Mouse (Mus musculus) ES-E14 (cell line): ENCODE measurements around the gene Psmb10. TPM values are rescaled to one million over a fixed set of nuclear protein-coding genes. Genes with fewer than 3 reads are reported as not detected.

Experiments
- DNase-seq: peaks from one replicate; pipeline ENCODE4 v3.0.0-alpha.2; 2013; ENCODE audit warnings: low read depth, low spot score
- H3K27ac ChIP-seq: 2 replicates; pipeline ENCODE4 v1.5.1; 2012; ENCODE audit warnings: low read depth, mild to moderate bottlenecking, low read length, moderate library complexity, mixed read lengths; ENCODE audit not compliant: poor library complexity, insufficient read depth, severe bottlenecking
- H3K36me3 ChIP-seq: 2 replicates; pipeline ENCODE4 v1.6.1; 2012; ENCODE audit warnings: mild to moderate bottlenecking, low read length, moderate library complexity, mixed read lengths; ENCODE audit not compliant: control insufficient read depth, poor library complexity, insufficient read depth, severe bottlenecking
- H3K4me1 ChIP-seq, 2 experiments: fragments of 150-350 bp in 1 of 2; sonication (generic) in 1 of 2; 2 replicates each; pipeline ENCODE4 v1.6.1; 2012; ENCODE audit warnings: low read length in 2 of 2, mild to moderate bottlenecking in 1 of 2, mixed read lengths in 1 of 2; ENCODE audit not compliant: control insufficient read depth in 2 of 2, insufficient read depth in 2 of 2, poor library complexity in 1 of 2
- H3K4me3 ChIP-seq, 2 experiments: fragments of 150-350 bp in 1 of 2; sonication (generic) in 1 of 2; 2 replicates each; pipeline ENCODE4 v1.5.1; 2012; ENCODE audit warnings: low read length in 2 of 2, low read depth in 1 of 2, mild to moderate bottlenecking in 1 of 2, mixed read lengths in 1 of 2; ENCODE audit not compliant: insufficient read depth in 1 of 2, poor library complexity in 1 of 2, severe bottlenecking in 1 of 2
- H3K9ac ChIP-seq: 2 replicates; pipeline ENCODE4 v1.6.1; 2012; ENCODE audit warnings: low read depth, mild to moderate bottlenecking, low read length, mixed read lengths; ENCODE audit not compliant: poor library complexity, insufficient read depth, severe bottlenecking
- H3K9me3 ChIP-seq: fragments of 150-350 bp; sonication (generic); 2 replicates; pipeline ENCODE4 v1.6.1; 2012; ENCODE audit warnings: low read depth, mild to moderate bottlenecking, low read length; ENCODE audit not compliant: control insufficient read depth, insufficient read depth
- CHD2 ChIP-seq: IDR thresholded peaks from 2 replicates; pipeline ENCODE4 v1.6.1; 2014; ENCODE audit warnings: mild to moderate bottlenecking, low read depth, low read length, inconsistent platforms
- HCFC1 ChIP-seq: IDR thresholded peaks from 2 replicates; pipeline ENCODE4 v1.6.1; 2012; ENCODE audit warnings: low read length, inconsistent platforms, borderline replicate concordance; ENCODE audit not compliant: insufficient read depth
- MAFK ChIP-seq: IDR thresholded peaks from 2 replicates; pipeline ENCODE4 v1.6.1; 2014; ENCODE audit warnings: mild to moderate bottlenecking, low read depth, low read length, inconsistent platforms; ENCODE audit not compliant: insufficient read depth
- ZC3H11A ChIP-seq: IDR thresholded peaks from 2 replicates; pipeline ENCODE4 v1.6.1; 2012; ENCODE audit warnings: low read depth, mild to moderate bottlenecking, inconsistent platforms, low read length, borderline replicate concordance
- ZNF384 ChIP-seq: IDR thresholded peaks from 2 replicates; pipeline ENCODE4 v1.6.1; 2012; ENCODE audit warnings: low read depth, low read length, inconsistent platforms
- in situ Hi-C, 2 experiments: fragments of 600-800 bp; cut with MboI; formaldehyde crosslinking; loops; one replicate each; pipeline ENCODE4 v1.15.1; 2025; ENCODE audit warnings: low sequenced_read_pairs in 2 of 2, inconsistent platforms in 1 of 2; ENCODE audit not compliant: unreplicated experiment in 2 of 2
- total RNA-seq: library from RNA; depleted of rRNA; stranded (reverse); fragments of 300-350 nt; gene quantifications from 2 replicates; pipeline ENCODE4 v1.2.3, GENCODE M21; 2012

Gene Psmb10
- total RNA-seq, 1 experiment, result 70.9 TPM

DNA sequence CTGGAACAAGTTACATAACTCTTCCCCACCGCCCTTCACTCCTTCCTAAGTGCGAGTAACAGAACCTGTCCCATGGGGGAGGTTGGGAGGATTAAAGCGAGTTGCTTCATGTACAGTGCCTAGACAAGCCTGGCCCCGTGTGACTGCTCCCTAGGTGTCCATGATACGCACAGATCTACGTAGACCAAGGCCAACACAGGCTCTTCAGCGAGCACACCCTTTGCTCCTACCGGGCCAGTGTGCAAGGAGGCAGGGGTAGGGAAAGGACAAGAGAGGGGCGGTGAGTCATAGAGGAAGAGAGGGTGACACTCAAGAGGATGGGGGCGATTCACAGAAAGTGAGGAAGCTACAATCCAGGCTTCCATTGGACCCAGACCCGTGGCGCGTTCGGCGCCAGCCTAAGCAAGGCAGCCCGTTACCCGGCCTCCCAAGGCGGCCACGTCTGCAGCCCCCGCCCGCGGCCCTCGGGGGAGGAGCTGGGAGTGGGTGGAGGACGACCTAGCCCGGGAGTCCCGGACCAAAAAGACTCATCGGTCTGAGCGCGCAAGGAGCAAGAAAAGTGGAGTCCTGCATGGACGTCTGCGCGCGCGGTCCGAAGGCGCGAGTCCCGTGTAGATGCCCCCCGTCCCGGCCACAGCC, 27.1 kb upstream of the Psmb10 start:
- Histone ChIP-seq H3K4me3 (peak overlapping the region; percentile 95 to 97), H3K4me1 (peaks cover 16 to 36% of the 10 kb centered on the region in 2 experiments; a peak in 3 of 4 replicates), H3K9ac (peak overlapping the region; percentile 94), H3K27ac (peak overlapping the region; percentile 30), H3K9me3 (no peaks in the 10 kb centered on the region), H3K36me3 (0 out of 2 replicates have a peak, but pooled peaks cover under 1% of the 10 kb centered on the region)
- DNase-seq, result no peak
- TF ChIP-seq ZNF384 (no peak), MAFK (no peak)
- in situ Hi-C loops, result no loop called here

DNA sequence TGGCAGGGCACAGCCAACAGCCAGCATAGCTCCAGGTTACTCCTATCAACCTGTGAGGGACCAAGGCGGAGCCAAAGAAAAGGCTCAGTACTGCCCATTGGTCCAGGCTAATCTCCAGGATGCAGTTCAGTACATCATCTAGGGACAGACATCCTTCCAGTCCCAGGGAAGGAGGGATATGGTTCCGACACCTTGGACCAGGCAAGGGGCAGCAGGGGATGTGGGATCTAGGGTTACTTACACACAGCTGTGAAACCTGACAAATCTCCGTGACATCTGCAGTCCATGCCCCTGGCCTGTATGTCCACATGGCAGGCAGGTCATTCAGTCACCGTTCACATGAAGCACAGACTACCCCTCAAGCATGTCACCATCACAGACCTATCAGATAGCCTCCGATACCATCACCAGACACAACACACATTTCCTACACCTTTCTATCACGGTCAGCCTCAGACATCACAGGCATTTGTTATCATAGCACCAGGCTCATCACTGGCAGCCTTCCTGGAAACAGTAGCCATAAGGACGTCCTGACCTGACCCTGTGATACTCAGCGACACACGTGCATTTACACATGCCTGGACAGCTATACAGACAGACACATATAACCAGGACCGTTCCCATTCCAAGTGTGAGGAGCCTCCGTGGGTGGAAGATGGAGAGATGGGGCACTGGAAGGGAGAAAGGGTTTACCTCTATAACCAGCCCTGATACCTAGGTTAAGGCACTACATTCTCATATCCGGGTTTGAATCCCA, 26.4 kb upstream of the Psmb10 start:
- H3K4me1 ChIP-seq, result peaks cover 16 to 36% of the 10 kb centered on the region in 2 experiments; a peak in 3 of 4 replicates
- no peak for DNase-seq
- no peaks in the 10 kb centered on the region for H3K9me3 ChIP-seq
- H3K36me3 ChIP-seq, result peaks cover 7% of the 10 kb centered on the region; the same call in 1 of the 2 replicates
- H3K9ac ChIP-seq, result peak overlapping the region; percentile 94
- H3K27ac ChIP-seq, result no peak overlapping the region
- H3K4me3 ChIP-seq, result peak overlapping the region; percentile 95 to 97
- TF ChIP-seq MAFK, result no peak
- no peak for TF ChIP-seq CHD2
- no peak for TF ChIP-seq HCFC1
- no peak for TF ChIP-seq ZC3H11A
- no peak for TF ChIP-seq ZNF384
- in situ Hi-C loops, result no loop called here

DNA sequence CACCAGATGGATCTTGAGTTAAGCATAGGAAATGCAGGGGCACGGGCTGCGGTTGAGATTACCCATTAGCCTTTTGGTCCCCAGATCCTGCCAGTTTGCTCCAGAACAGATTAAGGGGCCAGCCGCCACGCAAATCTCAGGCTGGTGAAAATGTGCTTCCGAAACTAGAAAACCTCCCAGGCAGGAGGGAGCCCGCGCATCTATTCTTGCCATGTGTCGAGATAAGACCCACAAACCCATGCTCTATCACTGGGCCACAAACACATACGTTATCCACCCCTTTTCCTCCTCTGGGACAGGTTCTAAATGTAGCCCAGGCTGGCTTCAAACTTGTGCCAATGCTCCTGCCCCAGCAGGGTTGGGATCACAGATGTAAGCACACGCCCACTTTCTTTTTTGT, 23.3 kb upstream of the Psmb10 start:
- in situ Hi-C loops, result no loop called here
- no peak for TF ChIP-seq CHD2
- no peak for TF ChIP-seq ZNF384
- Histone ChIP-seq H3K27ac (no peak overlapping the region), H3K4me3 (peak overlapping the region; percentile 16 to 41; a peak in 2 of 4 replicates), H3K9me3 (no peaks in the 10 kb centered on the region), H3K9ac (no peak overlapping the region), H3K36me3 (peaks cover 15% of the 10 kb centered on the region; the same call in 1 of the 2 replicates), H3K4me1 (peaks cover 16 to 36% of the 10 kb centered on the region in 2 experiments; a peak in 3 of 4 replicates)
- no peak for DNase-seq

DNA sequence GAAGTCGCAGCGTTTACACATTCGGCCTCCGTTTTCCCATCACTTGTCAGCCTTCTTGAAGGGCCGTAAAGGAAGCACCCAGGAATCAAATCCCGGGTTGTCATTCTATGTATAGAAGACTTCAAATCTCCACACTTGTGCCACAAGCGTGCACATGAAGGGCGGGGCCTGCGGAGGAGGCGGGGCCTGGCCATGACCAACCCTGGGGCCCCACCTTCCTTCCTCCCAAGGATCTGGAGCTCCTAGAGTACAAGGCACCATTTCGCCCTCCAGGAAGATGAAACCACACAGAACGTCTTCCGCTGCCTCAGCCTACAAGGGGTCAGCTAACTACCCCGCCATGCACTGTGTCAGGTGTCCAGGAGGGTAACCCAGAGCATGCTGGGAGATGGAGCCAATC, 22.9 kb upstream of the Psmb10 start:
- H3K4me1 ChIP-seq, result peaks cover 16 to 36% of the 10 kb centered on the region in 2 experiments; a peak in 3 of 4 replicates
- DNase-seq, result no peak
- peaks cover 15% of the 10 kb centered on the region; the same call in 1 of the 2 replicates for H3K36me3 ChIP-seq
- no peak overlapping the region for H3K9ac ChIP-seq
- TF ChIP-seq ZC3H11A (no peak), HCFC1 (no peak), CHD2 (no peak), MAFK (no peak), ZNF384 (no peak)
- in situ Hi-C loops, result no loop called here
- peak overlapping the region; percentile 16 to 41; a peak in 3 of 4 replicates for H3K4me3 ChIP-seq
- no peak overlapping the region for H3K27ac ChIP-seq
- H3K9me3 ChIP-seq, result no peaks in the 10 kb centered on the region
